Mouse (Mus musculus) liver, embryonic 14.5 days (tissue): ENCODE results near the gene Cpped1. TPM values are rescaled to one million over a fixed set of nuclear protein-coding genes. Genes with fewer than 3 reads are reported as not detected.

Source experiments
- ATAC-seq: fragments of 200-750 bp; cut with Nextera tagmentation; 2 replicates; pipeline ENCODE4 v1.8.0; 2017; ENCODE audit warnings: moderate number of reproducible peaks, mild to moderate bottlenecking, moderate library complexity; ENCODE audit not compliant: insufficient read depth
- DNase-seq, 3 experiments: peaks; one replicate each; pipeline ENCODE4 v3.0.0-alpha.2; 2012 to 2013; ENCODE audit warnings: low read depth in 3 of 3, low spot score in 3 of 3
- H3K27ac ChIP-seq: fragments of 300-500 bp; sonication (generic); 2 replicates; pipeline ENCODE4 v1.5.1; 2014; ENCODE audit warnings: moderate library complexity, mild to moderate bottlenecking, control low read depth, inconsistent platforms
- H3K27me3 ChIP-seq: fragments of 300-500 bp; sonication (generic); 2 replicates; pipeline ENCODE4 v1.6.1; 2014; ENCODE audit warnings: mild to moderate bottlenecking, low read length, moderate library complexity; ENCODE audit not compliant: control insufficient read depth, insufficient read depth
- H3K36me3 ChIP-seq: fragments of 300-500 bp; sonication (generic); replicated peaks from 2 replicates; pipeline ENCODE4 v1.6.1; 2014; ENCODE audit warnings: low read depth; ENCODE audit not compliant: control insufficient read depth, insufficient read depth
- H3K4me1 ChIP-seq, 2 experiments: fragments of 200-500 bp in 1 of 2; fragments of 300-500 bp in 1 of 2; sonication (generic) in 1 of 2; replicated peaks; 2 replicates each; pipeline ENCODE4 v1.6.1; 2012 to 2014; ENCODE audit warnings: antibody characterized with exemption in 1 of 2, inconsistent platforms in 1 of 2, low read length in 1 of 2; ENCODE audit not compliant: control insufficient read depth in 2 of 2, insufficient read depth in 2 of 2
- H3K4me2 ChIP-seq: fragments of 300-500 bp; sonication (generic); 2 replicates; pipeline ENCODE4 v1.6.1; 2014; ENCODE audit warnings: low read depth, mild to moderate bottlenecking, control low read depth, moderate library complexity
- H3K4me3 ChIP-seq, 2 experiments: fragments of 200-500 bp in 1 of 2; fragments of 300-500 bp in 1 of 2; sonication (generic) in 1 of 2; 2 replicates each; pipeline ENCODE4 v1.5.1; 2012 to 2014; ENCODE audit warnings: low read depth in 2 of 2, low read length in 2 of 2, mild to moderate bottlenecking in 2 of 2, control low read depth in 1 of 2, inconsistent platforms in 1 of 2, moderate library complexity in 1 of 2; ENCODE audit not compliant: insufficient read depth in 1 of 2
- H3K9ac ChIP-seq: fragments of 300-500 bp; sonication (generic); replicated peaks from 2 replicates; pipeline ENCODE4 v1.6.1; 2014; ENCODE audit warnings: mild to moderate bottlenecking, control low read depth, moderate library complexity
- H3K9me3 ChIP-seq: fragments of 300-500 bp; sonication (generic); 2 replicates; pipeline ENCODE4 v1.6.1; 2016; ENCODE audit warnings: low read length, mixed read lengths; ENCODE audit not compliant: control insufficient read depth
- CTCF ChIP-seq: IDR thresholded peaks from 2 replicates; pipeline ENCODE4 v1.5.1; 2016; ENCODE audit warnings: antibody characterized with exemption, low read depth, control low read depth
- EP300 ChIP-seq: IDR thresholded peaks from 2 replicates; pipeline ENCODE4 v1.6.1; 2016; ENCODE audit warnings: antibody characterized with exemption, low read depth
- WGBS: fragments of 180-500 bp; shearing (Covaris S2); extraction: QIAGEN DNeasy Blood & Tissue Kit; methylation state at CpG from one replicate; pipeline ENCODE4 v1.1.7; 2014; ENCODE audit not compliant: insufficient replicate concordance; 5-methylcytosine and 5-hydroxymethylcytosine counted together
- polyA plus RNA-seq, 2 experiments: library from polyadenylated mRNA; depleted of rRNA in 1 of 2; stranded (reverse) in 1 of 2; unstranded in 1 of 2; fragments of >200 nt; fragmentation: Nextera tagmentation in 1 of 2; extraction: Ambion mirVana in 1 of 2; gene quantifications; 2 replicates each; pipeline versions ENCODE4 v1.2.1 to v1.2.3; 2012 to 2014

Cpped1 gene
- polyA plus RNA-seq (2012; rRNA removed): 5.0 and 6.1 TPM in 2 replicates
- 13.0 TPM in 2 replicates for polyA plus RNA-seq (2014; fragmentation: Nextera tagmentation; extraction: Ambion mirVana)

- Histone ChIP-seq H3K9ac (peak within 1 kb of the TSS; percentile 89), H3K36me3 (no peaks in the 10 kb centered on the region), H3K27me3 (no peaks in the 10 kb centered on the region), H3K4me2 (peak within 1 kb of the TSS; percentile 80), H3K27ac (peak within 1 kb of the TSS; percentile 55), H3K4me3 (peak within 1 kb of the TSS; percentile 72 to 92), H3K4me1 (peaks cover 0 to 12% of the 10 kb centered on the region in 2 experiments; a peak in 3 of 4 replicates), H3K9me3 (no peaks in the 10 kb centered on the region)
- WGBS: under 1% methylated on average over 32 of the region's 32 CpGs
- TF ChIP-seq EP300 (no peak), CTCF (no peak)
- peak; percentile 70 to 78 (median 73) for DNase-seq
- peak; percentile 98 for ATAC-seq
Measured at GRCm38 (mm10) chr16:11909035-11909591, at the start of gene Cpped1. Gene Cpped1, minus strand, starts transcription at chr16:11909445.

DNA sequence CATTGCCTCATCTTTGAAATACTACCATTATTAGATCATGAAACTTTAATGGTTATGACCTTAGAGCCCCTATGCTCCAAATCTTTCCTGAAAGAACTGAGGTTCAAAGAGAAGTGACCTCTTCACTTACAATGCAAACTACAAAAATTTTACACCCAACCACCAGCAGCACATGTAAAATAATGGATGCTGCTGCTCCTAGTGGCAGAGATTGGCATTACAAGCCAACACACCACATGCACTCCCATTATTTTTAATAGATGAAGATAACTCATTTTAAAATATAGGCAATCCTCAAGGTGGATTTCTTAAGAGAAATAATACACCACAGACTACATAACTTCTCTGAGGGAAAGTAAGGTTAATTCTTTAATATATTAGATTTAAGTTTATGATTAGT lies 31.2 kb upstream of the Cpped1 start:
- no peak for ATAC-seq
- DNase-seq: peak in 1 of 3 experiments; percentile 17

DNA sequence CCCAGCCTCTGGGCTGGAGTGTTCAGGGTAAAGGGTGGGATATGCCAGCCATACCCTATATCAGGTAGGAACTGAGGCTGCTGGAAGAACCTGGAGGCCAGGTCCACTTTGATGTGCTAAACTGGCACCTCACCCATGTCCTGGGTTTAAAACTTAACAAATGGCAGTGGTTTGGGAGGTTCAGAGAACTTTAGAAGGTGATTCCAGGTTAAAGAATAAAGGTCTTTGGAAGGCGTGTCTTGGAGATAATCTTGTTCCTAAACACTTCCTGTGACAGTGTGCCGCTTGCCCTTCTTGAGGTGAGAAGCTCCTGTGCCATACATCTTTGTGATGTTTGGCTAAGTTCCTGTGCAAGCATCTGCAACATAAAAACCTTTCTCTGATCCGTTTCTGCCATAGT lies 1.6 kb upstream of the Cpped1 start:
- Histone ChIP-seq H3K27ac (no peak overlapping the region), H3K9ac (no peak overlapping the region), H3K4me3 (no peak overlapping the region), H3K9me3 (no peaks in the 10 kb centered on the region), H3K27me3 (no peaks in the 10 kb centered on the region), H3K36me3 (no peaks in the 10 kb centered on the region), H3K4me1 (peaks cover 0 to 12% of the 10 kb centered on the region in 2 experiments; a peak in 3 of 4 replicates), H3K4me2 (no peak overlapping the region)
- WGBS: 67% methylated on average over 3 of the region's 3 CpGs
- no peak for ATAC-seq
- TF ChIP-seq EP300 (no peak), CTCF (no peak)
- no peak for DNase-seq

More for the DNA sequence above, 31.2 kb upstream of the Cpped1 start:
- Histone ChIP-seq H3K4me3 (no peak overlapping the region), H3K27me3 (no peaks in the 10 kb centered on the region), H3K4me1 (no peaks in the 10 kb centered on the region), H3K9me3 (no peaks in the 10 kb centered on the region), H3K4me2 (no peak overlapping the region), H3K36me3 (no peaks in the 10 kb centered on the region), H3K27ac (no peak overlapping the region), H3K9ac (no peak overlapping the region)
- no peak for TF ChIP-seq EP300
- TF ChIP-seq CTCF: peak; percentile 74

DNA sequence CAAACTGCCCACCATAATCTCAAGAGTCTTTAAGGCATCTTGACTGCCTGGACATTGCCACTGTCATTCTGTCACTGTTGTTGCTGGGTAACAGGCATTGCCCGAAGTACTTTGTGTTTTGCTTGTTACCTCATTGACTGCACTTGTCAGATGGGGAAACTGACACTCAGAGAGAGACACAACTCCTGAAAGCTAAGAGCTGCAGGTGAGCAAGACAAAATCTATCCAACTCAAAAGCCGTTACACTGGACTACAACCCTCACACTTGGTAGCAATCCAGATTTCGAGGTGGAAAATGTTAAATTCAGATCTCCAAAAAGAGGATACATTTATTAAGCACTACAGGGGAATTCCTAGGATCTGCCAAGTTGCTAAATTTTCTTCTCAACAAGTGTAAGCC lies 572 bp upstream of the Cpped1 start:
- H3K4me3 ChIP-seq: no peak overlapping the region
- peak overlapping the region; percentile 80 for H3K4me2 ChIP-seq

GRCm38 (mm10) chr16:11908461-11909014 lies 707 bp downstream of the Cpped1 start:
- Histone ChIP-seq H3K36me3 (no peaks in the 10 kb centered on the region), H3K4me1 (peaks cover 0 to 12% of the 10 kb centered on the region in 2 experiments; a peak in 3 of 4 replicates), H3K4me3 (peak overlapping the region; percentile 72 to 92), H3K27ac (peak overlapping the region; percentile 55), H3K9me3 (no peaks in the 10 kb centered on the region), H3K9ac (peak overlapping the region; percentile 89), H3K4me2 (peak overlapping the region; percentile 80), H3K27me3 (no peaks in the 10 kb centered on the region)
- TF ChIP-seq EP300 (no peak), CTCF (no peak)
- peak; percentile 45 for ATAC-seq
- WGBS: 17% methylated on average over 11 of the region's 11 CpGs
- DNase-seq: peak in 2 of 3 experiments; percentile 15 to 20

More for the DNA sequence above, 572 bp upstream of the Cpped1 start:
- ATAC-seq (no peak), DNase-seq (no peak)
- Histone ChIP-seq H3K27me3 (no peaks in the 10 kb centered on the region), H3K27ac (no peak overlapping the region), H3K9ac (no peak overlapping the region), H3K4me1 (peaks cover 0 to 12% of the 10 kb centered on the region in 2 experiments; a peak in 3 of 4 replicates), H3K36me3 (no peaks in the 10 kb centered on the region), H3K9me3 (no peaks in the 10 kb centered on the region)
- no peak for TF ChIP-seq CTCF
- no peak for TF ChIP-seq EP300
- 60% methylated on average over 3 of the region's 3 CpGs for WGBS
